Mouse (Mus musculus) MN1 (cell line): ENCODE data around the gene Celf2.
"Not testable (repeated sequence)": the region's sequence is repeated elsewhere in the genome, so short reads cannot be mapped to it uniquely, and the experiment has no call there.

Source experiments
- DNase-seq: peaks from one replicate; pipeline ENCODE4 v3.0.0-alpha.2; 2016; ENCODE audit warnings: low spot score

The Celf2 gene

GRCm38 (mm10) chr2:7262668-7263067 is 246.7 kb downstream of the Celf2 start:
- not testable (repeated sequence) for DNase-seq

- no peak for DNase-seq
Observed at GRCm38 (mm10) chr2:7260186-7260585, 249.2 kb downstream of the Celf2 start.

GRCm38 (mm10) chr2:7259616-7260015 is 249.7 kb downstream of the Celf2 start:
- no peak for DNase-seq

- DNase-seq, result no peak
Observed at GRCm38 (mm10) chr2:7256023-7256422, 253.3 kb downstream of the Celf2 start.

- no peak for DNase-seq
Observed at GRCm38 (mm10) chr2:7255386-7255785, 254.0 kb downstream of the Celf2 start.

GRCm38 (mm10) chr2:7250314-7250713 is 259.0 kb downstream of the Celf2 start:
- no peak for DNase-seq

GRCm38 (mm10) chr2:7249002-7249401 is 260.4 kb downstream of the Celf2 start:
- DNase-seq, result no peak

- DNase-seq, result no peak
Observed at GRCm38 (mm10) chr2:7245958-7246774, 263.2 kb downstream of the Celf2 start.

- no peak for DNase-seq
Observed at GRCm38 (mm10) chr2:7242139-7242538, 267.2 kb downstream of the Celf2 start.

- no peak for DNase-seq
Observed at GRCm38 (mm10) chr2:7241523-7241941, 267.8 kb downstream of the Celf2 start.

GRCm38 (mm10) chr2:7237283-7237682 is 272.1 kb downstream of the Celf2 start:
- no peak for DNase-seq

GRCm38 (mm10) chr2:7236452-7236851 is 272.9 kb downstream of the Celf2 start:
- no peak for DNase-seq

- DNase-seq, result no peak
Observed at GRCm38 (mm10) chr2:7235059-7235741, 274.2 kb downstream of the Celf2 start.

GRCm38 (mm10) chr2:7234587-7234986 is 274.8 kb downstream of the Celf2 start:
- no peak for DNase-seq

GRCm38 (mm10) chr2:7233411-7233810 is 276.0 kb downstream of the Celf2 start:
- no peak for DNase-seq

GRCm38 (mm10) chr2:7226785-7227184 is 282.6 kb downstream of the Celf2 start:
- DNase-seq, result no peak

- DNase-seq, result no peak
Observed at GRCm38 (mm10) chr2:7224346-7225071, 284.9 kb downstream of the Celf2 start.

GRCm38 (mm10) chr2:7223538-7223937 is 285.8 kb downstream of the Celf2 start:
- DNase-seq, result no peak

GRCm38 (mm10) chr2:7222886-7223285 is 286.5 kb downstream of the Celf2 start:
- no peak for DNase-seq

- no peak for DNase-seq
Observed at GRCm38 (mm10) chr2:7221856-7222255, 287.5 kb downstream of the Celf2 start.

GRCm38 (mm10) chr2:7218101-7218500 is 291.3 kb downstream of the Celf2 start:
- no peak for DNase-seq

- DNase-seq, result no peak
Observed at GRCm38 (mm10) chr2:7207691-7208504, 301.5 kb downstream of the Celf2 start.
